24 mouse cellular contexts compared by ENCODE assay signal in genomic region chr11:119653336-119653735, GRCm38 (mm10). TPM values are rescaled to one million over a fixed set of nuclear protein-coding genes. Genes with fewer than 3 reads are reported as not detected.
DNase-seq lines count a peak whose midpoint lies in the region; ATAC-seq and TF ChIP-seq lines count a peak whose summit lies in the region.
"Had no signal": no experiment of that assay in that cellular context is flagged by ENCODE, and none has a peak within 500 bp of the region (broad histone marks: within the 10 kb centered on the region; RNA-seq: fewer than 3 reads in every experiment).

No protein-coding gene starts in this region.

- H3K4me1 ChIP-seq in liver, adult 2 months (ENCODE audit: control insufficient read depth, insufficient read depth, low read length), result 0 out of 2 replicates have a peak, but pooled peaks cover 1% of the 10 kb centered on the region
- H3K4me1 ChIP-seq in liver, embryonic 12.5 days, result peaks cover 36% of the 10 kb centered on the region
- H3K4me1 ChIP-seq in ES-Bruce4 (ENCODE audit: control insufficient read depth, insufficient read depth, low read length), result peaks cover 3% of the 10 kb centered on the region
- no peaks in the 10 kb centered on the region; the same call in 1 of the 2 replicates for H3K4me1 ChIP-seq in lung, postnatal 0 days (ENCODE audit: insufficient read depth, low read depth, low read length)
- H3K4me1 ChIP-seq: intestine, embryonic 15.5 days had no signal

- H3K9me3 ChIP-seq in liver, embryonic 12.5 days (replicated peaks), result no peaks in the 10 kb centered on the region
- H3K9me3 ChIP-seq in ES-Bruce4 (replicated peaks; ENCODE audit: control insufficient read depth, insufficient read depth, low read length, poor library complexity, severe bottlenecking), result no peaks in the 10 kb centered on the region
- H3K9me3 ChIP-seq in lung, postnatal 0 days (ENCODE audit: low read length), result no peaks in the 10 kb centered on the region
- H3K9me3 ChIP-seq: embryonic facial prominence, embryonic 13.5 days; forebrain, embryonic 12.5 days; heart, embryonic 15.5 days; hindbrain, embryonic 10.5 days; intestine, embryonic 15.5 days had no signal

- peak; percentile 13 for DNase-seq in liver, adult 2 months (ENCODE audit: extremely low read depth, low read depth, low spot score)
- peak; percentile 49 for DNase-seq in adrenal gland, adult 8-10 months
- peak; percentile 70 to 72 for DNase-seq in adrenal gland, postnatal 36 days
- DNase-seq in cerebellum, postnatal 10 days, result no peak
- DNase-seq in lung, postnatal 0 days (ENCODE audit: low spot score), result no peak
- DNase-seq: B cell, adult 2 months; cerebellum, adult 11 months; cerebellum, adult 8-10 months; cerebellum, postnatal 36 days; gastrocnemius, postnatal 10 days; heart, adult 2 months; heart, postnatal 14 days; kidney, adult 2 months had no signal

- H3K9ac ChIP-seq in liver, adult 2 months (ENCODE audit: low read depth, low read length), result no peak overlapping the region
- no peak overlapping the region for H3K9ac ChIP-seq in liver, embryonic 12.5 days
- no peak overlapping the region for H3K9ac ChIP-seq in ES-Bruce4 (ENCODE audit: low read depth, poor library complexity, severe bottlenecking)
- H3K9ac ChIP-seq in lung, postnatal 0 days (replicated peaks; ENCODE audit: low read depth), result no peak overlapping the region
- H3K9ac ChIP-seq: embryonic facial prominence, embryonic 13.5 days; forebrain, embryonic 12.5 days; heart, embryonic 15.5 days; hindbrain, embryonic 14.5 days; intestine, embryonic 15.5 days had no signal

- no peak overlapping the region for H3K4me2 ChIP-seq in liver, embryonic 12.5 days
- H3K4me2 ChIP-seq in lung, postnatal 0 days (replicated peaks; ENCODE audit: low read depth, low read length), result no peak overlapping the region
- H3K4me2 ChIP-seq: embryonic facial prominence, embryonic 13.5 days; forebrain, embryonic 12.5 days; heart, embryonic 11.5 days; heart, embryonic 15.5 days; hindbrain, embryonic 14.5 days; intestine, embryonic 15.5 days had no signal

- H3K27ac ChIP-seq in liver, adult 2 months (replicated peaks; ENCODE audit: insufficient read depth, low read depth, low read length), result no peak overlapping the region
- no peak overlapping the region for H3K27ac ChIP-seq in liver, embryonic 12.5 days
- no peak overlapping the region for H3K27ac ChIP-seq in ES-Bruce4 (ENCODE audit: insufficient read depth, low read length)
- no peak overlapping the region for H3K27ac ChIP-seq in lung, postnatal 0 days (ENCODE audit: low read length)
- H3K27ac ChIP-seq: embryonic facial prominence, embryonic 13.5 days; forebrain, embryonic 12.5 days; heart, adult 2 months; heart, embryonic 15.5 days; hindbrain, embryonic 10.5 days; hindbrain, embryonic 14.5 days; intestine, embryonic 15.5 days had no signal

- no peak for ATAC-seq in liver, embryonic 12.5 days
- ATAC-seq in lung, postnatal 0 days, result no peak
- ATAC-seq: CD4-positive, CD25-positive, alpha-beta regulatory T cell, adult 4 months; forebrain, embryonic 16.5 days; intestine, embryonic 15.5 days had no signal

- H3K36me3 ChIP-seq in liver, adult 2 months (ENCODE audit: control insufficient read depth, insufficient read depth, low read length), result no peaks in the 10 kb centered on the region
- H3K36me3 ChIP-seq in liver, embryonic 12.5 days, result peaks cover 4% of the 10 kb centered on the region
- no peaks in the 10 kb centered on the region for H3K36me3 ChIP-seq in ES-Bruce4 (ENCODE audit: control insufficient read depth, insufficient read depth, low read length, poor library complexity, severe bottlenecking)
- H3K36me3 ChIP-seq in lung, postnatal 0 days (ENCODE audit: insufficient read depth, low read length), result no peaks in the 10 kb centered on the region
- H3K36me3 ChIP-seq: forebrain, embryonic 12.5 days; heart, embryonic 15.5 days; intestine, embryonic 15.5 days had no signal

- TF ChIP-seq EP300 in ES-Bruce4 (IDR thresholded peaks at IDR 0.05; ENCODE audit: insufficient read depth, low read depth, low read length), result no peak
- TF ChIP-seq EP300 in lung, postnatal 0 days (IDR thresholded peaks at IDR 0.05), result no peak

- H3K79me2 ChIP-seq in liver, adult 2 months (ENCODE audit: control insufficient read depth, insufficient read depth, low read length), result peaks cover 41% of the 10 kb centered on the region

- no peaks in the 10 kb centered on the region for H3K27me3 ChIP-seq in liver, adult 2 months (ENCODE audit: control insufficient read depth, insufficient read depth, low read length)
- no peaks in the 10 kb centered on the region for H3K27me3 ChIP-seq in liver, embryonic 12.5 days (replicated peaks)
- no peaks in the 10 kb centered on the region for H3K27me3 ChIP-seq in ES-Bruce4 (ENCODE audit: control insufficient read depth, insufficient read depth, low read length, poor library complexity, severe bottlenecking)
- no peaks in the 10 kb centered on the region for H3K27me3 ChIP-seq in lung, postnatal 0 days (replicated peaks; ENCODE audit: insufficient read depth, low read length)
- H3K27me3 ChIP-seq: embryonic facial prominence, embryonic 13.5 days; forebrain, embryonic 12.5 days; heart, embryonic 15.5 days; intestine, embryonic 15.5 days had no signal

- H3K4me3 ChIP-seq in liver, adult 2 months (ENCODE audit: insufficient read depth, low read depth, low read length), result no peak overlapping the region
- H3K4me3 ChIP-seq in liver, embryonic 12.5 days, result no peak overlapping the region
- peak overlapping the region; percentile 33 for H3K4me3 ChIP-seq in ES-Bruce4 (ENCODE audit: low read depth, low read length)
- H3K4me3 ChIP-seq in lung, postnatal 0 days (ENCODE audit: low read depth, low read length), result no peak overlapping the region
- H3K4me3 ChIP-seq: embryonic facial prominence, embryonic 13.5 days; forebrain, embryonic 12.5 days; heart, adult 2 months; heart, embryonic 15.5 days; hindbrain, embryonic 10.5 days; intestine, embryonic 15.5 days had no signal

- 80% methylated on average over 9 of the region's 9 CpGs for WGBS in liver, adult 2 months
- WGBS in liver, embryonic 12.5 days (ENCODE audit: insufficient replicate concordance), result 72% methylated on average over 9 of the region's 9 CpGs
- 84% methylated on average over 9 of the region's 9 CpGs for WGBS in lung, postnatal 0 days

- TF ChIP-seq POLR2A in liver, adult 2 months (IDR thresholded peaks at IDR 0.05; ENCODE audit: extremely low read depth, insufficient read depth, low read length), result no peak
- no peak for TF ChIP-seq POLR2A in ES-Bruce4 (IDR thresholded peaks at IDR 0.05; ENCODE audit: insufficient read depth, low read length)

- TF ChIP-seq CTCF in liver, adult 2 months (IDR thresholded peaks at IDR 0.05; ENCODE audit: low read depth, low read length), result no peak
- no peak for TF ChIP-seq CTCF in ES-Bruce4 (IDR thresholded peaks at IDR 0.05; ENCODE audit: low read depth, low read length)
- TF ChIP-seq CTCF in lung, postnatal 0 days (IDR thresholded peaks at IDR 0.05), result no peak

RNA-seq across cellular contexts. Expression of gene Rptor, which starts 50.6 kb away (rescaled TPM):
- 11.2 and 17.7 TPM in 2 replicates for total RNA-seq in liver, adult 2 months (2014; rRNA removed)
- polyA plus RNA-seq in liver, adult 2 months (2012; rRNA removed), result 18.4 and 18.6 TPM in 2 replicates
- polyA plus RNA-seq in liver, embryonic 12.5 days (2016; fragmentation: Nextera tagmentation; extraction: Ambion mirVana), result 11.3 and 12.5 TPM in 2 replicates
- polyA plus RNA-seq in ES-Bruce4 (2011; ENCODE audit: insufficient read depth, insufficient read length, low read depth, missing spikeins), result 41.5 and 47.1 TPM in 2 replicates
- total RNA-seq in adrenal gland, adult 8-10 months (2022), result 10 to 100 TPM; 57.6 to 74.5 (median 59.9) TPM
- 10 to 100 TPM; 50.0 to 51.9 TPM for total RNA-seq in adrenal gland, postnatal 36 days (2021)
- 5.3 and 5.6 TPM in 2 replicates for polyA plus RNA-seq in lung, postnatal 0 days (2015; fragmentation: Nextera tagmentation; extraction: Ambion mirVana)

Comparison
In these comparisons a context has a peak if more than half of its experiments do, and no peak if none do; other contexts are left out.
1. DNase-seq: peak in liver, adult 2 months (single experiment), adrenal gland, adult 8-10 months (single experiment) and adrenal gland, postnatal 36 days (2 of 2); none in cerebellum, postnatal 10 days (0 of 2) and lung, postnatal 0 days (single experiment).